Mouse (Mus musculus): ENCODE measurements around the gene Gm15127.
"Not testable (repeated sequence)": the region's sequence is repeated elsewhere in the genome, so short reads cannot be mapped to it uniquely, and the experiment has no call there.

Gene Gm15127

GRCm38 (mm10) chrX:148663298-148663697, at the start of gene Gm15127:
Gm15127 (plus strand) TSS chrX:148663598.
- in situ Hi-C loops (cut with MseI, MboI) = not testable (repeated sequence)

GRCm38 (mm10) chrX:148615053-148615452, 48.3 kb upstream of the Gm15127 start, which contains the start of gene Gm8334:
Gm8334 (minus strand) TSS chrX:148615153.
- in situ Hi-C loops (cut with MseI, MboI) = not testable (repeated sequence)

- in situ Hi-C loops (cut with MseI, MboI) = not testable (repeated sequence)
These were observed 12.9 kb downstream of the Gm15127 start for GRCm38 (mm10) chrX:148676290-148676689.

Measured in mouse trophoblast stem cell (cell line).